Mouse (Mus musculus) thymus, adult 2 months (tissue): Measurements from ENCODE around the gene Mapk6. TPM values are rescaled to one million over a fixed set of nuclear protein-coding genes. Genes with fewer than 3 reads are reported as not detected.

Experiments used
- DNase-seq: peaks from one replicate; pipeline ENCODE4 v3.0.0; 2021
- H3K27ac ChIP-seq: fragments of 200-500 bp; 2 replicates; pipeline ENCODE4 v1.5.1; 2012; ENCODE audit warnings: low read length, control low read depth; ENCODE audit not compliant: control insufficient read depth, insufficient read depth
- H3K27me3 ChIP-seq: fragments of 200-500 bp; 2 replicates; pipeline ENCODE4 v1.6.1; 2012; ENCODE audit warnings: mild to moderate bottlenecking, low read length, moderate library complexity, mixed read lengths; ENCODE audit not compliant: control insufficient read depth, insufficient read depth
- H3K36me3 ChIP-seq: fragments of 200-500 bp; 2 replicates; pipeline ENCODE4 v1.6.1; 2012; ENCODE audit warnings: mild to moderate bottlenecking, low read length, moderate library complexity; ENCODE audit not compliant: control insufficient read depth, insufficient read depth
- H3K4me1 ChIP-seq: fragments of 200-500 bp; replicated peaks from 2 replicates; pipeline ENCODE4 v1.6.1; 2012; ENCODE audit warnings: low read length; ENCODE audit not compliant: control insufficient read depth, insufficient read depth
- H3K4me3 ChIP-seq: fragments of 200-500 bp; 2 replicates; pipeline ENCODE4 v1.5.1; 2012; ENCODE audit warnings: mild to moderate bottlenecking, low read length, control low read depth, moderate library complexity; ENCODE audit not compliant: control insufficient read depth, insufficient read depth
- CTCF ChIP-seq: fragments of 200-500 bp; IDR thresholded peaks from 2 replicates; pipeline ENCODE4 v1.5.1; 2012; ENCODE audit warnings: mild to moderate bottlenecking, control low read depth, low read length, moderate library complexity, borderline replicate concordance; ENCODE audit not compliant: control insufficient read depth, poor library complexity, insufficient read depth; ENCODE audit errors: extremely low read depth
- POLR2A ChIP-seq: fragments of 200-500 bp; IDR thresholded peaks from 2 replicates; pipeline ENCODE4 v1.6.1; 2012; ENCODE audit warnings: mild to moderate bottlenecking, low read length, control low read depth, moderate library complexity; ENCODE audit not compliant: control insufficient read depth, poor library complexity, insufficient read depth; ENCODE audit errors: extremely low read depth
- WGBS: fragments of 180-500 bp; shearing (Covaris S2); methylation state at CpG from one replicate; pipeline ENCODE4 v1.1.7; 2018; 5-methylcytosine and 5-hydroxymethylcytosine counted together
- polyA plus RNA-seq: library from polyadenylated mRNA; depleted of rRNA; stranded (reverse); fragments of >200 nt; gene quantifications from 2 replicates; pipeline ENCODE4 v1.2.3, GENCODE M21; 2012

The Mapk6 gene
- polyA plus RNA-seq, 1 experiment: 31.7 TPM

DNA sequence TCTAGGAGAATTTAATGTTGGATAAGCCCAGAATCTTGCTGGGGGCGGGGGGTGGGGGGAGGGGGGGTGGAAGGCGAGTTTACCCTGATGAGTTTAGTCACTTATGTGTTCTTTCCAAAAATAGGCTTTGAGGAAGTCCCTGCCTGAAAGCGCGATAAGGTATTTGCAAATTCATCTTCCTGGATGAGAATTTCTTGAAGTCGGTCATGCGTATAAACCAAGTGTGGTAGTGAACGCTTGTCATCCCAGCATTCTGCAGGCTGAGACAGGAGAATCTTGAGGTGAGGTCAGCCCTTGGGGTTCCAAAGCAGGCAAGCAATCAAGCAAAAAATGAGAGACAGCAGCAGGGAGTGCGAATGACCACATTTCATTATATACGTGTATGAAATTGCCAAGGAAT lies 1.8 kb upstream of the Mapk6 start:
- H3K4me1 ChIP-seq: peaks cover 30% of the 10 kb centered on the region
- WGBS: 51% methylated on average over 9 of the region's 9 CpGs
- TF ChIP-seq POLR2A: no peak
- no peak for TF ChIP-seq CTCF
- H3K36me3 ChIP-seq: no peaks in the 10 kb centered on the region
- H3K27me3 ChIP-seq: no peaks in the 10 kb centered on the region
- no peak overlapping the region for H3K4me3 ChIP-seq
- no peak for DNase-seq
- H3K27ac ChIP-seq: no peak overlapping the region

DNA sequence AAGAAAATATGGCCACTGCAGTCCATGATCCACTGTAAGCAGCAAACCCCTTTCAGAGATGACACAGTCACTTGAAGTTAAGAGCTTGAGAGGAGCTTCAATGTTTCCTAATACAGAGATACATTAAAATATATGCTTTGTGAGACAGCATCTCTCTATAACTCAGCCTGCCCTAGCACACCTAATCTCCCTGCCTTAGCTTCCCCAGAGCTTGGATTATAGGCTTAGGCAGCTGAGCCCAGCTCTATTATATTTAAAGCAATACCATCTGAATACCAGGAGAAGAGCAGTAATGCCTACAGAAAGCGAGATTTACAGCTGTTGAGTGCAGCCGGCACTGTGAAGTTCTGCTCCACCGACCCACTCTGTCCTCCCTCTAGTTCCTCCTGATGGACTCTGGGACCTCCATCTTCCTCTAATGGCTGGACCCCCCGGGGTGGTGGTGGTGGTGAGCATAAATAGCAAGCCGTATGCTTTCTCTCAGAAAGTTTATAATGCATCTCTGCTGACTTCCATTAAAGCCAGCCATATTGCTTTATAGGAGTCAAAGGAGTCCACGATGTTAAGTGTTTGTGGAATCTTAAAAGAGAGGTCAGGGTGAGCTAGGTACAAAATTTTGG lies 1.2 kb upstream of the Mapk6 start:
- H3K4me1 ChIP-seq: peaks cover 30% of the 10 kb centered on the region
- TF ChIP-seq POLR2A (no peak), CTCF (no peak)
- no peak overlapping the region for H3K4me3 ChIP-seq
- H3K27me3 ChIP-seq: no peaks in the 10 kb centered on the region
- H3K27ac ChIP-seq: no peak overlapping the region
- 68% methylated on average over 6 of the region's 6 CpGs for WGBS
- DNase-seq: no peak
- H3K36me3 ChIP-seq: no peaks in the 10 kb centered on the region

DNA sequence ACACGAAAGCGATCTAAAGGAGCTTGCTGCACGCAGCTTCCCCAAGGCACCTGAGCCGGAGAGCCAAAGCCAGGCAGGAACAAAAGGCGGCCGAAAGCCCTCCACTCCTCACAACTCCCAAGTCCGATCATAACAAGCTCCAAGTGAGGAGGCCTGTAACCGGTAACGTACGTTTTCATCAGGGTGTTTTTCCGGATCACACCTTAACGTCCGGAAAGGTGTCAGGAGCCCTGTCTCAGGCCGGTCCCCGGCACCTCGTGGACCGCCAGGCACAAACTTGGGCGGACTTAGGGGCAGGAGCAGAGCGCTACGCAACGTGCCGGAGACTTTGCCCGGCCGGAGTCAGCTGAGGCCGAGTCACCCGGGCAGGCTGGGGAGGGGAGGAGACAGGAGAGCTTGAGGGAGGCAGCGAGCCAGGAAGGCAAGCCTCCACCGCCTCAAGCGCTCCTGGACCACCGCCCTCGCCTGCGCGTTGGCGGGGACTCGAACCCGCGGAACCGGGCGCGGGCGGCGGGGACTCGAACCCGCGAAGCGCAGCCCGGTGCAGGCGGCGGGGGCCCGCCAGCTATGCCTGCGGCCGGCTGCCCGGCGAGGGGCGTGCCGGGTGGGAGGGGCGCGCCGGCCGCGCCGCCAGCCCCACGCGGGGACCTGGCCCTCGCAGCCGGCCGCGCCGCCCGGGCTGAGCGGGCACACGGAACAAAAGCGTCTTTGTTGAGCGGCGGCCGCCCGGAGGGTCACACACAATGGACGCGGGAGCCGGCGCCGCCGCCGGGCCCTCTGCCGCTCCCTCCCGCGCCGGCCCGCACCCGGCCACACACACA lies 564 bp downstream of the Mapk6 start:
- Histone ChIP-seq H3K27me3 (no peaks in the 10 kb centered on the region), H3K27ac (peak overlapping the region; percentile 67), H3K36me3 (no peaks in the 10 kb centered on the region), H3K4me3 (peak overlapping the region; percentile 99), H3K4me1 (peaks cover 29% of the 10 kb centered on the region)
- peak; percentile 65 for DNase-seq
- TF ChIP-seq POLR2A: 0 out of 2 replicates have a peak, but pooled peaks have one; percentile 19
- no peak for TF ChIP-seq CTCF
- WGBS: under 1% methylated on average over 89 of the region's 90 CpGs

DNA sequence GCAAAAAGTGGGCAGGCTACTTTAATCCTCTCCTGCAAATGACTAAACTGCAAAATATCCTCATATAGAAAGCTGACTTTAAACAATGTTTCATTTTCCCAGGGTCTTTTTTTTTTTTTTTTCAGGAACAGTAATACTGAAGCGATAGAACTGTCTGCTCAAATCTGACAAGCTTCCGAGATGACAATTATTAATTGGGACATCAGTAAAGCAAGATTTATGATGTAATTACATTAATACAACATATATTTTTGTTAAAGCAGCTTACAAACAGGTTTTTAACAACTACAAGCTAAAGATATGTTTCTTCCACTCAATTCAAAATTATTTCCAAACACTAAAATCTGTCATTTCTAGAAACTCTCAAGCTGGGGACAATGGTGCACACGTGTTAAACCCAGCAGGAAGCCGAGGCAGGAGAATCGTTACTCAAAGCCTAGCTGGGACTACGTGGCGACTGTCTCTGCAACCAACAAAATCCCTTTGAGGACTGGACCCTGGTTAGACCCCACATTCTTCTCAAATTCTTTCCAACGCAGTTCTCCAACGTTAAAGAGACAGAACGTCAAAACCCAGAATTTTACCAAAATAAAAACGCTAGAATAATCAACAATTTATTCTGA lies 1.5 kb downstream of the Mapk6 start:
- DNase-seq: peak; percentile 25
- peak overlapping the region; percentile 10; the same call in 1 of the 2 replicates for H3K4me3 ChIP-seq
- TF ChIP-seq POLR2A (no peak), CTCF (no peak)
- H3K4me1 ChIP-seq: peaks cover 25% of the 10 kb centered on the region
- no peaks in the 10 kb centered on the region for H3K27me3 ChIP-seq
- no peaks in the 10 kb centered on the region for H3K36me3 ChIP-seq
- H3K27ac ChIP-seq: no peak overlapping the region
- WGBS: 3% methylated on average over 11 of the region's 11 CpGs

DNA sequence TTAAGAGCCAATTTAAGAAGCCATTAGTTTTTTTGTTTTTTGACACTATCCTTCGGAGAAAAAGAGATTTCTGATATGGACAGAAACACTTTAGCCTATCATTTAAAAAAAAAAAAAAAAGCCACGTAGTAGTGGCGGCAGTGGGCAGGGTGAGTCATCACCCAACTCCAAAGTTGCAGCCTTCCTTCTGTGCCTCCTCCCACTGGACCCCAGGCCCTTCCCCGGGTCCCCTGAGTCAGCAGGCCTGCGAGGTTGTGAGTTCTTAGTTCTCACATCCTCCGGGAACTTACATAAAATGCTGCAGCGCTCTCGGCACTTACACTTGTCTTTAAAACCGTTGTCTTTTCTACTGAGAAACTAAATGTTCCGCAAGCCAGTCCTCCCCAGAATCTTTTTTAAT lies 2.0 kb downstream of the Mapk6 start:
- no peak for TF ChIP-seq POLR2A
- no peak for TF ChIP-seq CTCF
- DNase-seq: peak; percentile 32
- no peaks in the 10 kb centered on the region for H3K36me3 ChIP-seq
- 11% methylated on average over 10 of the region's 10 CpGs for WGBS
- peak overlapping the region; percentile 10; the same call in 1 of the 2 replicates for H3K4me3 ChIP-seq
- H3K27ac ChIP-seq: no peak overlapping the region
- peaks cover 25% of the 10 kb centered on the region for H3K4me1 ChIP-seq
- no peaks in the 10 kb centered on the region for H3K27me3 ChIP-seq

DNA sequence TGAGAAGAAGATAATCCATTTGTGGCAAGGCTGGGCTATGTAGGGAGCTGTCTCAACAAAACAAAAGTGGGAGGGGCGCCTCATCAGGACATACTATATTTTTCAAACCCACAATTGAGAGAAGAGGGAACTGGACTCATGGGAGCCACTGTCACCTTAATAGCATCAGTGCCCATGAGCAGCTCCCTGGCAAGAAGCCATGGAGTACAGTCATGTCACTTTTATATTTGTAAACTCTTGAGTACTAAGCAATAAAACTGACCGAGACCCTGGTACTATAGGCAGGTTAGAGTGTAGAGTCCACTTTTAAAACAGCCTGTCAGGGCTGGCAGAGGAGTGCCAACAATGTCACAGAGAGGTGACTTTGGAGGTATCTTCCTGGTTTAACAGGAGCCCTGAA lies 3.7 kb downstream of the Mapk6 start:
- Histone ChIP-seq H3K4me3 (no peak overlapping the region), H3K27me3 (no peaks in the 10 kb centered on the region), H3K36me3 (no peaks in the 10 kb centered on the region), H3K4me1 (peaks cover 30% of the 10 kb centered on the region), H3K27ac (no peak overlapping the region)
- TF ChIP-seq POLR2A (no peak), CTCF (no peak)
- DNase-seq: no peak
- 89% methylated on average over 2 of the region's 2 CpGs for WGBS
